Mouse (Mus musculus) C2C12 (cell line): ENCODE measurements around the gene Fzd2.

Experiments
- CTCF ChIP-seq: IDR thresholded peaks from one replicate; pipeline ENCODE4 v1.5.1; 2011; ENCODE audit not compliant: control insufficient read depth, insufficient read depth, insufficient read length
- FOSL1 ChIP-seq: IDR thresholded peaks from one replicate; pipeline ENCODE4 v1.8.0; 2011; ENCODE audit warnings: mild to moderate bottlenecking, low read length; ENCODE audit not compliant: poor library complexity, insufficient read depth, severe bottlenecking
- MAX ChIP-seq: IDR thresholded peaks from one replicate; pipeline ENCODE4 v1.6.1; 2011; ENCODE audit warnings: mild to moderate bottlenecking, control low read depth
- MYOD1 ChIP-seq: IDR thresholded peaks from one replicate; pipeline ENCODE4 v1.6.1; 2011; ENCODE audit warnings: low read depth; ENCODE audit not compliant: control insufficient read depth, insufficient read length
- MYOG ChIP-seq: IDR thresholded peaks from one replicate; pipeline ENCODE4 v1.6.1; 2011; ENCODE audit not compliant: control insufficient read depth, insufficient read length; ENCODE audit errors: extremely low read depth
- USF1 ChIP-seq: IDR thresholded peaks from one replicate; pipeline ENCODE4 v1.6.1; 2011; ENCODE audit warnings: low read depth, mild to moderate bottlenecking, control low read depth, moderate library complexity

DNA sequence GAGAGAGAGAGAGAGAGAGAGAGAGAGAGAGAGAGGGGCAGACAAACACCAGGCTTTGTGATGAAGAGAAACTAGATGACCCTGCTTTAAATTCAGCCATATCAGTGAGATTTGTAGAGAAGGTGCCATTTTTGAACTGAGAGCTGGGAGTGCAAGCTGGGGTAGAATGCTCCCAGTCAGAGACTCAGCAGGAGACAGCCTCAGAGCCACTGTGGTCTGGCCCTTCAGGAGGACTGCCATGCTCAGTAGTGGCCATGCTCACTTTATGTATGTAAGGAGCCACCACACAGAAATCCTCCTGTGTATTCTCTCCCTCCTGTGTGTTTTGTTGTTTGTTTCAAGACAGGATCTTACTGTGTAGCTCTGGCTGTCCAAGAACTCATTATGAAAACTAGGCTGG is 38.5 kb upstream of the Fzd2 start:
- no peak for TF ChIP-seq CTCF
- TF ChIP-seq MYOD1: no peak
- TF ChIP-seq USF1: no peak
- no peak for TF ChIP-seq MAX
- no peak for TF ChIP-seq FOSL1
- TF ChIP-seq MYOG: no peak
